Mouse (Mus musculus): ENCODE results near the gene Gm20388.

DNA sequence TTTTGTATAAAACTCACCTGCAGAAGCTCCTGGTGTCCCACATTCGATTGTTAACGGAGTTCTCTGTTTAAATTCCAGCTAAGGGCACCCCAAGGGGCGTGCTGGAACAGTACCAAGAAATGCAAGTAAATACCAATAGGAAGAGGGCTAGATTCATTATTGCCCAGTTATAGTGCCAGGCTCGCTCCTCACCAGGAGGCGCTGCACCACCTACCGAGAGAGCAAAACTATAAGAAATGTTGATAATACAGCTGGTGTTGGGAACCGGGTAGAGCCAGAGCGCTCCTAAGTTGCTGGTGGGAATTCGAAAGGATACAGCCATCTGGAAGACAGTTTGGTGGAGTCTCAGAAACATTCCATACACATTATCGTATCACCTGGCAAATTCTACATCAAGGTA is 4167.4 kb downstream of the Gm20388 start:
- TF ChIP-seq CTCF (IDR thresholded peaks at IDR 0.05; ENCODE audit: low read depth, low read length) (peak; percentile 26), POLR2A (IDR thresholded peaks at IDR 0.05; ENCODE audit: insufficient read depth, low read length) (no peak)

Measured in ES-Bruce4 (cell line).